Mouse (Mus musculus) embryo, embryonic 11 days (tissue): ENCODE measurements around the gene Rhob.

Experiments used
- DNase-seq: peaks from one replicate; pipeline ENCODE4 v3.0.0-alpha.2; 2015

Rhob gene

DNA sequence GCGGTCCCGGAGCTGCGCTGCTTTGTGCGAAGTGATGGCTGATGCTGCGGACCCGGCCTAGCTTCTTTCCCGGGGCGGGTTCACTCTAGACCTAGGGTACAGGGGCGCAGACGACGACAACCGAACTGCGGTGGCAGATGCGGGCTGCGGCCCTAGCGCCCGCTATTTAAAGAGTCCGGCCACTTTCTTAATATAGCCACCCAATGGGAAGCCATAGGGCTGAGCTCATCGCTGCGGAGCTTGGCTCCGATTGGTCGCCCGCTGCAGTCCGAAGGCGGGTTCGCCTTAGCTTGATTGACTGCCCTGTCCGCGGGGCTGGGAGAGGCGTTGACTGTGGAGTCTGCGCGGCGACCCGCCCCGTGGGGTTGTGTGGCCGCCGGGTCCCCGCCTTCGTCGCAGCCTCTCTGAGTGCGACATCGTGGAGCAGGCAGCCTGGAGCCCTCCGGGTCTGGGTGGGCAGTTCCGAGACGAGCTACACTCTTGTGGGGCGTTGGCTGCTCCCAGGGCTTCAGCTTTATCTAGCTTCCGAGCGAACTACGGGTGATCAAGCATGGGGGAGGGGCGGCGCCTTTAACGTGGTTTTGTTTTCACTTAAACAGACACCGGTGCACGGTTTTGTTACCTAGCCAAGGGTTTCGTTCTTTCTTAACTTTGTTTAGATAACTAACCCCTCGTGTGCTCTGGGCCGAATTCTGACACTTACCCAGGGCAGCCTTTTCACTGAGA, at the start of gene Rhob:
Gene Rhob, minus strand, starts transcription at position 139 of the 726 bp plus-strand sequence.
- DNase-seq = peak; percentile 98

DNA sequence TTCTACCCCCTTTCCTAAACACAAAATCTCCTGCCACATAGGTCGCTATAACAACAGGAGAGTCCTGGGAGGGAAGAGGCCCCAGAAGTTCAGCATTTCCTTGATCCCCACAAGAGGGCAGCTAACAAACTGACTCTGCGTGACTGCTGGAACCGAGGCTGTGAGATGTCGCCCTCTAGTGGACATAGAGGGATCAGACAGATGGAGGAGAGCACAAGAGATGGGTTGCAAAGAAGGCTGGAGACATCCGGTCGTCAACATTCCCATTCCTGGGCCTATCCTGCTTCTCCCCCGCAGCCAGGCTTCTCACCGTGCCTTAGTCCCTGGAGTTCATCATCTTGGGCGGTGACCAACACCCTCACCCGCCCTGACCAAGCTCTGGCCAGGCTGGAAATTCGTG, 47.5 kb upstream of the Rhob start:
- peak; percentile 79 for DNase-seq

GRCm38 (mm10) chr12:8546801-8547200, 47.0 kb upstream of the Rhob start:
- no peak for DNase-seq

- no peak for DNase-seq
Observed at GRCm38 (mm10) chr12:8545066-8545610, 45.3 kb upstream of the Rhob start.

DNA sequence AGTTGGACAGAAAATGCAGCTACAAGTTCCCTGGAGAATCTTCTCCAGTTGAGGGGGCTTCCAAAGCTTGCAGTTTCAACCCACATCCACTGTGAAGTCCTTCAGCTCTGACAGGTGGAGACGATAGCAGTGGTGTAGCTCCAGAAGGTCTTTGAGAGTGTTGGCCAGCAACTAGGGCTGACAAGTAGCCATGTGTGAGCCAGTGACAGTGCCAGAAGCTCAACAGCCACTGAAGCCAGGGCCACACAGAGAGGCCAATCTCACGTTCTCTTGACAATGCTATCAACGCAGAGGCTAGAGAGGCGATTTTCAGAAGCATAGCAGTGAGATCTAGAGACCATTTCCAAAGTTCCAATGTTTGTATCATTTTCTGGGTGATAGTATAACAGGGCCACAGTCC, 42.6 kb upstream of the Rhob start:
- DNase-seq = no peak

GRCm38 (mm10) chr12:8539471-8539870, 39.7 kb upstream of the Rhob start:
- no peak for DNase-seq

DNA sequence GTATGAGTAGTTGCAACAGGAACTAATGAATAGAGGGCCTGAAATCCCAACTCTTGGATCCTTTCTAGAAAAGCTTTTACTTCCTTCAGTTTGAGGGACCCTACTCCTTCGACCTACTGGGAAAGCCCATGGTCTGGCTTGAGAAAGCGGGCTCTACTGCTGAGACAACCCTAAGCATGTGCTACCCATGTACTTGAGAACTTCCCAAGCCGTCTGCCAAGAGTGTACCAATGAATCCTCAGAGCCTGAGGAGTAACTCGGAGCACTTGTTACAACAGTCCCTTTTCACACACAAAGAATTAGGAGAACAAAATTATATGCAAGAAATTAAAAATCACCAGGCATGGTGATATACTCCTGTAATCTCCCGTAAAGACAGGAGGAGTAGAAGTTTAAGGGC, 37.5 kb upstream of the Rhob start:
- DNase-seq = no peak

DNA sequence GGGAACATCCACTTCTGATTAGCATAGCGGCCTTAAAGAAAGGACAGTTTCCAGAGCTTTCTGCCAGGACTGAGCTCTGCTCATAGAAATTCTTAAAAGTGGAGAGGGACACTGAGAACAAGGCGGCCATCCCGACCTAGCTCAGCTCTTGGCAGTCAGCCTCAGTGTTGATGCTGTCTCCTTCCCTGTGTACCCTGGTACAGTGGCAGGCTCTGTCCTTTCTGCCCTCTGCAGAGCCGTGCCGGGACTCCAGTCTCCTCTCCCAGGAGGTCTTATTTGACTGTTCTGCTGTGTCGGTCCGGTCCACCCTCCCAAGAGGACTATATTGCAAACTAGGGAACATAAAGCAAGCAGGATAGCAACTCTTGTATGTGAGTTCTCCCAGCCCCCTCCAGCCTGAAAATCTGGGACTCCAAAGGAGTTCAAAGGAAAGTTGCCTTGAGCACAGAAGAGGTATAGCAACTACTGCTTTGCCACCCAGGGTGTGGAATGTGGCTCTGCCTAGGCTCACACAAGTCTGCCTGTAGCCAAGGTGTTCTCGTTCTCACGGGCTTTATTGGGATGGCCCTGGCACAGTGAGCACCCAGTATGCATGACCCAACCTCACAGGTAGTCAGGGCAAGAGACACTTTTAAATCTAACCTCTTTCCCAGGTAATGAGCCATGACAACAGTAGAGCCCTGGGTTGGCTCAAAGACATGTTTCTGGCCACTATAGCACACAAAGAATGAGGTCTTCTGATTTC, 36.6 kb upstream of the Rhob start:
- no peak for DNase-seq

DNA sequence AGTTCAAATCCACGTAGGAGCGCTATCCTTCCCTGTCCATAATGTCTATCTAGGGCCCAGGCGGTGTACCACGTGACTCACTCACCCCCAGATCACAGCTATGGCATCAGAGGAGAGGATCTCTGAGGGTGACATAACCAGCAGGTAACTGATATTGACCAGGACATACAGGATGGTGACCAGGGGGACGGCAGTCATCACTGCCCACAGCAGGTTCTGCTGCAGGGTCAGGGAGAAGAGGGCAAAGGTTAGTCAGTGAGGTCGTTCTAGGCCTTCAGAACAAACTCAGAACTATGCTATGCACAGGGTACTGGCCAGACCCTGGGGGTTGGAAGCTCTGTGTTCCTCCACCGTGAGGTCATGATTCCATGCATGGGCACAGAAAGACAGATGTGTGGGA, 35.8 kb upstream of the Rhob start:
- no peak for DNase-seq

- DNase-seq = no peak
Observed at GRCm38 (mm10) chr12:8534915-8535314, 35.1 kb upstream of the Rhob start.

- DNase-seq = no peak
Observed at GRCm38 (mm10) chr12:8527770-8528169, 28.0 kb upstream of the Rhob start.

GRCm38 (mm10) chr12:8527175-8527574, 27.4 kb upstream of the Rhob start:
- DNase-seq = no peak

GRCm38 (mm10) chr12:8524062-8524461, 24.3 kb upstream of the Rhob start:
- DNase-seq = no peak

- DNase-seq = no peak
Observed at GRCm38 (mm10) chr12:8522711-8523110, 22.9 kb upstream of the Rhob start.

GRCm38 (mm10) chr12:8521375-8522047, 21.7 kb upstream of the Rhob start:
- peak; percentile 45 for DNase-seq

- DNase-seq = peak; percentile 24
Observed at GRCm38 (mm10) chr12:8519431-8520160, 19.8 kb upstream of the Rhob start.

DNA sequence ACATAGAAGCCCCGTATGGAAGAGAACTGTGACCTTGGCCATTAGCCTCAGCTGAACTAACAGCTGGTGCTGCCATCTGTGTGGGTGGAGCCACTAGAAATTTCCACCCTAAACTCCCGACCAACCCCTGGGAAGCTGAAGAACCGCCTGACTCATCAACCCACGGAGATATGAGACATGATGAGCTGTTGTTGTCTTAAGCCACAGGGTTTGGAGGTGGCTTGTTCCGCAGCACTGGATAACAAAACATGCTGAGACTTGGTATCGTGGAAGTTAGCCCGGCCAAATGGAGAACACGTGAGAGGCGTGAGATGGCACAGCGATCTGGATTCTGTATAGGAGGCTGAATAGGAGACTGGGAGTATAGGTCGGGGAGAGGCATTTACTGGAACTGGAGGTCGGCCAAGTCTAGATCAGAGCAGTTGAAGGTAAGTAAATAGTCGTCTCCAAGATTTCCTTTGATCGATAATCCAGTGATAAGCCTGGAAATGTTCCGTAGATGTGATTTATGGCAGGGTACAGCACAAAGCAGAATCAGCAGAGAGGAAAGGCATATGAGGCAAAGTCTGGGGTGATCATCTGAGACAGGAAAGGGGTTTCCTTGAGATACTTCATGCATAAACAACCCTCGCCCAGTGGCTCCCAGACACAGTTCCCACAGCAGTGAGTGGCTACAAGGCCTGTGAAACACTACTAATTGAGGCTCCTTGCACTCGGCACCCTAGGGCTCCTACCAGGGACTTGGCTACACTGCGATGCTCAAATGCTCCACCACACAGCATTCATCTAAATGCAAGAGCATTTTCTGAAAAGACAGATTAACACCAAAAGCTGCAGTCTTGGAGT, 11.5 kb upstream of the Rhob start:
- DNase-seq = no peak

GRCm38 (mm10) chr12:8510317-8510988, 10.6 kb upstream of the Rhob start:
- no peak for DNase-seq

- no peak for DNase-seq
Observed at GRCm38 (mm10) chr12:8509693-8510092, 9.9 kb upstream of the Rhob start.

DNA sequence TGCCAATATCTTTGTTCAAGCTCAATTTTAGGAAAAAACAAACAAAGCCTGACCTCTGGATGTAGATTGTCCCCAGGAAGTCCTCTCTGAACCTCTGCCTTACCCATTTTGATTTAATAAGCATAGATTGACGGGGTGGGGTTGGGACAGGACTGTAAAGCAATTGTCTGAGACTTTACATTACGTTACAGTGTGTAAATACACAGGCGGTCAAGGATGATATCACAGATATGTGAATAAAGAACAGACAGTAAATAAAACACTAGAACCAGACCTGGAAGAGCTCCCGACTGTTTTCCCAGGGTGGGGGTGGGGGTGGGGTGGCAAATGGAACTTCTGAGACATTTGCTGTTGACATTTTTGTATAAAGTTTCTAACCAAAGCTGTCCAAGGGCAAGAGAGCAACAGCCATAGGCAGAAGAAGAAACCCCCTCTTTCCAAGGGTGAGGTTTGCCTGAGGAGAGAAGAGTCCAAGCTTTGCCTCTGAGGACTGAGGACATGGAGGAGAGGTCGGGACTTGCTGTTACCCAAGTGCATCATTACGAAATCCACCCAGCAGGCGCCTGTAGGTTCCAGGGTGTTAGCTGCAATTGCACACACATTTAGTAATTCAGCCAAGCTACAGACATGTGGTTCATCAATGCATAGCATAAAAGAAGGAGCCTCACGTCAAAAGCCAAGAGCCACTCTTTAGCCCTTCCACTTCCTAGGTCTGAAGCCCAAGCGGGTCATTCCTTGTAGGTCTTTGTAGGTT, 7.3 kb upstream of the Rhob start:
- no peak for DNase-seq

DNA sequence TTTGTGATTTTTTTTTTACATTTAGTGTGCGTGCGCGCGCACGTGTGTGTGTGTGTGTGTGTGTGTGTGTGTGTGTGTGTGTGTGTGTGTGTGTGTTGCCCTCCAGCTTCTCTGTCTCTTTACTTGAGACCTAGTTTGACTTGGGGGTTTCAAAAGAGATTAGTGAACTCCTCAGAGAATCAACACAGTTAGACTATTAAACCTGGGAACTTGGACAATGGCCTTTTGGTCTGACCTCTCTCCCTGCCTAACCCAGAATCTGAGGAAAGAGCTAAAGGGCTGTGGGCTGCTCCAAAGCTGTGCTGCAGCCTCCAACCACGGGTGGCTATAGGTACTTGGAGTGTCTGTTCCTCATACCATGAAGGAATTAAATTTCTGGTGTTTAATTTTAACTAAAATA, 4.3 kb upstream of the Rhob start:
- no peak for DNase-seq
